Mouse (Mus musculus): ENCODE measurements around the gene Gipc3.

Gipc3 gene

DNA sequence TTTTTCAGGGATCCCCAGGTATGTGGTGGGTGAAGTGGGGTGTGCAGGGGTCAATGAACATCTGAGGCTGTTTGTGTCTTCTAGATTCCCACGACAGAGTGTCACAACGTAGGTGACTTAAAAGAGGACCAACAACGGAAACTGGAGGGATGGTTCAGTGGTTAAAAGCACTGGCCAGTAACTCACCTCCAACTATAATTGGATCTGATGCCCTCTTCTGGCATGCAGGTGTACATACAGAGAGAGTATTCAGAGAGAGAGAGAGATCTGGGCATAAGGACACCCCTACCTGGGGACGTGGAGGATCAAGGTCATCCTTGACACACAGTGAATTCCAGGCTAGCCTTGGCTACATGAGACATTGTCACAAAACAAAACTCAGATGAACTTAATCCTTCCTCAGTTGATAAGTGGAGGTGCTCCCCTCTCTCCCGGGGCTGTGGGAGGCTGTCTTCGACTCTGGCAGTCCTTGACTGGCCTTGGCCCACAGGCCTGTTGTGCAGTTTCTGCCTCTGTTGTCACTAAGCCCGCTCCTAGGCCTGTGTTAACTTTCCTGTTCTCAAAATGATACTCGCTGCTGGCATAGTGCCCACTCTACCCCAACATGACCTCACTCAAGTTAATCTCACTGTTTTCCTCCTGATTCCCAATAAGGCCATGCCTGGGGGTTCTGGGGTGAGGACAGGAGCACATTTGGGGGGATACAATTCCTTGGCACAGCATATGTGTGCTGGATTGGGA, 1.5 kb upstream of the Gipc3 start:
- no peak for DNase-seq

- DNase-seq = peak; percentile 63 to 79
Observed at GRCm38 (mm10) chr10:81341333-81341949, 1.6 kb downstream of the Gipc3 start.

DNA sequence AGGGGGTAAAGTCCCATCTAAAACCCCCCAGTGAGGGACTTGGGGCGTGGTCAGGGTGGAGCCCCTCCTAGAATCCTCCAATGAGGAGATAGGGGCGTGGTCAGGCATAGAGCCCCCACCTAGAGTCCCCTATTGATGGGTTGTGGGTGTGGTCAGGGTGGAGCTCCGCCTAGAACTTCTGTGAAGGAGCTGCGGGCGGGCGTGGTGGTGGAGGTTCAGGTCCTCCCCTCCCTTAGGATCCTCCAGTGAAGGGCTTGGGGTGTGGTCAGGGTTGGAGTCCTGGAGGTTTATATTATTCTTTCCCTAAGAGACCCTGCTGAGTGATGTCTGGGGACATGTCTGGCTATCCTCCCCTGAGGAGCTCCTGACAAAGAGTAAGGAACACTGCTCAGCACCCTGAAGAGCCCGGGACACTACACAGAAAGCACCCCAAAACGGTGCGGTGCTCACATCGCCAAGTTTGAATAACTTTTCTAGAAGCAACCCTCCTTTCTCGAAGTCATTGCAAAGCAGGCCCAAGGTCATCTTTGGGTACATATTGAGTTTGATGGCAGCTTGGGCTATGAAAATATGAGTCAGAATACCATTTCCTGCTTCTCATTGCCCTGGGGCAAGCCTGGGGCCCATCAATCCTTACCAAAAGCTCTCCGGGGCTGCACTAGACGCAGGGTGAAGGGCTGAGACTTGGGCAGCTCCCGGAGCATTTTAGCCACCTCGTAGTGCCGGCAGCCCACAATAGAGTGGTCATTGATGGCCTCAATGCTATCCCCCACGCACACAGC, 2.3 kb downstream of the Gipc3 start:
- no peak for DNase-seq

DNA sequence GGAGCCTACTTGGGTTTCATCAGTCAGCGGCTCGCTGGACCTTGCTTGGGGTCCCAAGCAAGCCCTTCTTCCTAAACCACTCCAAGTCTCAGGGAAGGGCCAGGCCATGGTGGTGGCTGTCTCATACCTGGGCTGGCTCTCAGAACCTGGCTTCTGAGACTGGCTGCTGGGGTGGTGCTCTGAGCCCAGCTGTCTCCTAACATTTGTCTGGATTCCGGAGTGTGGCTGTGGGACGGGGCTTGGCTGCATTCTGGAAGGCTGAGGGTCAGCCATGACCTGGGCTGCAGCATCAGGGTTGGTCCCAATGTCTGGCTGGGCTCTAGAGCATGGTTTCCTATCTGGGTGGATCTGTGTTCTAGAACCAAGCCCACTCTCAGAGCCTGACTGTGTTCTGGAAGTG, 6.5 kb downstream of the Gipc3 start:
- DNase-seq = no peak

DNA sequence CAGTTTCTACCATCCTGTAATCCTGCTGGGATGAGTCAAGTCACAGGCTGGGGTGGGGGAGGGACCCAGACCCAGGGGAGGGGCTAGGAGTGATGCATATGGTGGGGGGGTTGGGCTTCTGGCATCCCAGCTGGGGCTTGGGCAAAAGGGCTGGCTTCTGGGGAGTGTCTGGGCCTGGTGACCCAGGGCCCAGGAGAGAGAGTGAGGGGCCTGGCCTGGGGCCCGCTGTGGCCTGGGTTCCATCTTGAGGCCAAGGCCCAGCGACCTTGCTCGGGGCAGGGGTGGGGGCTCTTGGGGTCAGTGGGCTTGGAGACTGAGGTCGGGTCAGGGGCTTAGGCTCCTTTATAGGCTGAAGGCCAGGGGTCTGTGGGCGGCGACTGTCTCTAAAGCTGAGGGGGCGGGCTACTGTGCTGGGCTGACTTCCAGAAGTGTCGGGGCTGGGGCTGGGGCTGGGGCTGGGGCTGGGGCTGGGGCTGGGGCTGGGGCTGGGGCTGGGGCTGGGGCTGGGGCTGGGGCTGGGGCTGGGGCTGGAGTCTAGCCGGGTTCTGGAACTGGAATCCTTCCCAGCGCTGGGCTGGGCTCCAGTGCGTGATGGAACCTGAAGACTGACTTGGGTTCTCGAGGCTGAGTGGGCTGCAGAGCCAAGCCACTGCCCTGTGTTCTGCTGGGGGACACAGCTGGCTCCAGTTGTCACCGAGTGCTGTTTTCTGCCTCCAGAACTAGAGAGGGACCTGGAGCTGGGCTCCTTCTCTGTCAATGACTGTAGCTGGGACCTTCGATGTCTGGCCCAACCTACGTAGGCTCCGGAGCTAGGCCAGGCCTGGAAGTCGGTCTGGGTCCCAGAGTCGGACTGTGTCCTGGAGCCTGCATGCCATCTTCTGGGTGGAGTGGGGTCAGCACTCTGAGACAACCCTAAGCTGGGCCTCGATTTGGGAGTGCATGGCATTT, 7.4 kb downstream of the Gipc3 start:
- DNase-seq = no peak

DNA sequence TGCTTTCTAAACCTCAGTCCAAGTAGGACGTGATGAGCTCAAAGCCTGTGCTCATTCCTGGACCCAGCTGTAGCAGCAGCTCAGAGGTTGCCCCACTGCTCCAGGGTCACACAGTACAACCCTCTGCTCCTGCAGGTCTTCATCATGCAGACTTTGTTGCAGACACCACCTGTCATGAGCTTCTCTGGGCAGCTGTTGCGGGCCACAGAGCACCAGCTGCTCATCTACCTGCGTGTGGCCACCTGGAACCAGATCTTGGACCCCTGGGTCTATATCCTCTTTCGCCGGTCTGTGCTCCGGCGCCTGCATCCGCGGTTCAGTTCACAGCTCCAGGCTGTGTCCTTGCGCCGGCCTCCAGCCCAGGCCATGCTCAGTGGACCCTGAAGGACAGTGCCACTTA, 8.7 kb downstream of the Gipc3 start:
- no peak for DNase-seq

DNA sequence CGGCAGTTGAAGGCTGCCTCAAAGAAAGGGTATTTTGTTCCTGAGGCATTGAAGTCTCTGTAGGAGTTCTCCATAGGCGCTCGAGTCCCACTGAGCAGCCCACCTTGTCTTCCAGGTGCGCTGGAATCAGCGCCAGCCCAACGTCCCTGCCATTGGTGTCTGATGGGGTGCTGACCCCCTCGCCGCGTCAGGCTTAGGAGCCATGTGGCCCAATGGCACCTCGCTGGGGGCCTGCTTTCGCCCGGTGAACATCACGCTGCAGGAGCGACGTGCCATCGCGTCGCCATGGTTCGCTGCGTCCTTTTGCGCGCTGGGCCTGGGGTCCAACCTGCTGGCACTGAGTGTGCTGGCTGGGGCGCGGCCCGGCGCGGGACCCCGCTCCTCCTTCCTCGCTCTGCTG, 10.8 kb downstream of the Gipc3 start:
- no peak for DNase-seq

- no peak for DNase-seq
Observed at GRCm38 (mm10) chr10:81330007-81330406, 13.1 kb downstream of the Gipc3 start.

DNA sequence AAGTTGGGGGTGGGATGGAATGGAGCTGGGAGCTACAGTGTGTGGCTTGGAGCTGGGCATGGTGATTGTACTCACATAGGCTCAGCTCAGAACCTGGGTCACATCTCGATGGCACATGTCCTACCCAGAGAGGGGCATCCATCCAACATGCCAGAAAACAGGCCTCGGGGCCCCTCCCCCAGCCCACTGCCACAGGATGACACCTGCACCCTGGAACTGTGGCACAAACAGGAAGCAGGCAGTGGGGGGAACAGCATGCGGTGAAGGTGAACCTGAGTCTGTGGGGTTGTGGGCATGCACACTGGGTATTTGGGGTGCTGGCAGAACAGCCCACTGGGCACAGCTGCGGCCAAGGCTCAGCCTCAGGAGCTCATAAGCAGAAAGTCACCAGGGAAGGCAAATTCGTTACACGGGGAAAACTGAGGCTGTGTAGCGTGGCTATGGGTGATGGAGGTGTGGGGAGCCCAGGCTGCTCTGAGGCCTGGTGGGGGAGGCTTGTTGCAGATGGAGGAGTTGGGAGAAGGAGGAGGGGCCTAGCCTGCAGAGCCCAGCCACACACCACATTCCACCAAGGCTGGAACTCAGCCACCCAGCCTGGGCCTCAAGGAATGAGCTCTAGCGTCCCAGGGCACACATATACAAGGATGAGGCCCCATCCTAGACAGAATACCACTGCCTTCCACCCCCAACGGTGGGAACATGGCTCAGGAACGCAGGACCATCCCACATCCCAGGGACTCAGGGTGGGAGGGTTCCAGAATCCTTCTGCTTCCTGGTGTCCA, 13.7 kb downstream of the Gipc3 start:
- DNase-seq = no peak

GRCm38 (mm10) chr10:81328386-81328785, 14.7 kb downstream of the Gipc3 start, which contains the start of gene Tbxa2r:
Tbxa2r (plus strand) TSS chr10:81328731.
- no peak for DNase-seq

- DNase-seq = no peak
Observed at GRCm38 (mm10) chr10:81327959-81328358, 15.1 kb downstream of the Gipc3 start.

- no peak for DNase-seq
Observed at GRCm38 (mm10) chr10:81326858-81327257, 16.2 kb downstream of the Gipc3 start.

DNA sequence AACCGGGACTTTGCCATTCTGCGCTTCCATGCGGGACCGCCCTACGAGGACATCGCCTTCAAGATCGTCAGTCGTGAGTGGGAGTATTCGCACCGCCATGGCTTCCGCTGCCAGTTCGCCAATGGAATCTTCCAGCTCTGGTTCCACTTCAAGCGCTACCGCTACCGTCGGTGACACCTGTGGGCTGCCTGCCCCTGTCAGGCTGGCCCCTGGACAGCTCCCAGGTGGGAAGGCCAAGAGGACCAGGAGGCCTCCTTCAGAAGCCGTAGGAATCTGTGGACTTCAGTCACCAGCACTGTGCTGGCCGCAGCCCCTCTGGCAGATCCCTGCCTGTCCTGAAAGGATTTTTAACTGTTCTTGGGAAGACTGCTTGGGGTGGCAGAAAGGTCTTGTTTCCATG, 17.3 kb downstream of the Gipc3 start:
- DNase-seq = peak in 1 of 2 experiments; percentile 6

GRCm38 (mm10) chr10:81325176-81325575, 17.9 kb downstream of the Gipc3 start:
- DNase-seq = no peak

DNA sequence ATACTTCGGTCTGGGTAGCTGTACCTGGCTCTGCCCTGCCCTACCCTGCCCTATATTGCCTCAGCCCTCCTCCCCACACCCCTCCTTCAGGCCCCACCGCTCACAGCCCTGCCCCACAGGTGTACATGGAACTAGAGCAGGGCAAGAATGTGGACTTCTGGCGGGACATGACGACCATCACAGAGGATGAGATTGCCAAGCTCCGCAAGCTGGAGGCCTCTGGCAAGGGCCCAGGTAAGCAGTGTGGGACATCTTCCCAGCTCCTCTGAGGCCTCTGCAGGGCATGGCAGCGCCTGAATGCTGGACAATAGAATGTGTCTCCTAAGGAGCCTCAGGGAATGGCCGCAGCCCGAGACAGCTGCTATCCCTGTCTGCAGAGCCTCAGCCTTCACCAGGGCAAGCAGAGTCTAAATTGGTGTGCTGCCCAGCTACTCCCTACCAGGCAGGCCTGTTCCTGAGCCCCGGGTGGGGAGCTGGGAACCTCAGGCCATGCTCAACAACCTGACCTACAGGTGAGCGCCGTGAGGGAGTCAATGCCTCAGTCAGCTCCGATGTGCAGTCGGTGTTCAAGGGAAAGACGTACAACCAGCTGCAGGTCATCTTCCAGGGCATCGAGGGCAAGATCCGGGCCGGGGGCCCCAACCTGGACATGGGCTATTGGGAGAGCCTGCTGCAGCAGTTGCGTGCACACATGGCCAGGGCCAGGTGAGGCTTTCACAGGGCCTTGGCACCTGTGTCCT, 19.1 kb downstream of the Gipc3 start:
- DNase-seq = peak in 1 of 2 experiments; percentile 6

DNA sequence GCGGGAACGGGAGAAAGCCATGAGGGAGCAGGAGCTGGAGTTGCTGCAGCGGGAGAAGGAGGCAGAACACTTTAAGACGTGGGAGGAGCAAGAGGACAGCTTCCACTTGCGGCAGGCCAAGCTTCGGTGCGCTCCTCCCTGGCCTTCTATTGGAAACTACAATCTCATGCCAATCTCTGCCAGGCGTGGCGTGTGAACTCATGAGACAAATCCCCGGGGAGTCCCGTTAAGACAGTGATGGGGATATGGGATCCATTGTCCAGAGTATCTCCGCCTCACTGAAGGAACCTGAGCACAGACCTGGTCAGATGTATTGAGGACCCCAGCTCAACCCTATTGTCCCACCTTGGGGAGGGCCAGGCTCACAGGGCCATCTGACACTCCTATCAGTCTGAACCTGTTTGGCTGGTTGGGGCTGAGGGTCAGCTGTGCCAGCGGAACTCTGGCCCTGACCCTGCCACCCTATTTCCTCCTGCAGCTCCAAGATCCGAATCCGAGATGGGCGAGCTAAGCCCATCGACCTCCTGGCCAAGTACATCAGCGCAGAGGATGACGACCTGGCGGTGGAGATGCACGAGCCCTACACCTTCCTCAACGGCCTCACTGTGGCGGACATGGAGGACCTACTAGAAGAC, 19.8 kb downstream of the Gipc3 start:
- peak in 1 of 2 experiments; percentile 7 for DNase-seq

GRCm38 (mm10) chr10:81322444-81322843, 20.6 kb downstream of the Gipc3 start:
- peak; percentile 23 to 46 for DNase-seq

- peak in 1 of 2 experiments; percentile 37 for DNase-seq
Observed at GRCm38 (mm10) chr10:81321436-81321835, 21.6 kb downstream of the Gipc3 start.

GRCm38 (mm10) chr10:81320550-81321347, 22.3 kb downstream of the Gipc3 start, which contains the start of gene Cactin:
Cactin (plus strand) TSS chr10:81321103.
- peak; percentile 99 to 100 for DNase-seq

Measured in cerebellum, adult 18-20 months (tissue).